Mouse (Mus musculus): ENCODE data around the gene Zfpm1. TPM values are rescaled to one million over a fixed set of nuclear protein-coding genes. Genes with fewer than 3 reads are reported as not detected.

The Zfpm1 gene
- polyA plus RNA-seq, 1 experiment = 32.1 TPM

- no peak overlapping the region for H3K4me3 ChIP-seq (ENCODE audit: insufficient read depth, low read length)
- no peaks in the 10 kb centered on the region for H3K4me1 ChIP-seq (ENCODE audit: control insufficient read depth, insufficient read depth, low read length)
- H3K27ac ChIP-seq (ENCODE audit: insufficient read depth, low read length) = no peak overlapping the region
- TF ChIP-seq CTCF (IDR thresholded peaks at IDR 0.05; ENCODE audit: extremely low read depth, insufficient read depth, low read length) = no peak
- no peak for TF ChIP-seq POLR2A (IDR thresholded peaks at IDR 0.05; ENCODE audit: extremely low read depth, insufficient read depth, low read length)
These were observed 22.1 kb downstream of the Zfpm1 start for GRCm38 (mm10) chr8:122304058-122304457.

GRCm38 (mm10) chr8:122306660-122307399 is 24.9 kb downstream of the Zfpm1 start:
- no peaks in the 10 kb centered on the region for H3K4me1 ChIP-seq (ENCODE audit: control insufficient read depth, insufficient read depth, low read length)
- TF ChIP-seq POLR2A (IDR thresholded peaks at IDR 0.05; ENCODE audit: extremely low read depth, insufficient read depth, low read length) (no peak), CTCF (IDR thresholded peaks at IDR 0.05; ENCODE audit: extremely low read depth, insufficient read depth, low read length) (no peak)
- no peak overlapping the region for H3K27ac ChIP-seq (ENCODE audit: insufficient read depth, low read length)
- H3K4me3 ChIP-seq (ENCODE audit: insufficient read depth, low read length) = no peak overlapping the region

- no peak overlapping the region for H3K4me3 ChIP-seq (ENCODE audit: insufficient read depth, low read length)
- TF ChIP-seq POLR2A (IDR thresholded peaks at IDR 0.05; ENCODE audit: extremely low read depth, insufficient read depth, low read length) (no peak), CTCF (IDR thresholded peaks at IDR 0.05; ENCODE audit: extremely low read depth, insufficient read depth, low read length) (no peak)
- no peaks in the 10 kb centered on the region for H3K4me1 ChIP-seq (ENCODE audit: control insufficient read depth, insufficient read depth, low read length)
- H3K27ac ChIP-seq (ENCODE audit: insufficient read depth, low read length) = no peak overlapping the region
These were observed 25.9 kb downstream of the Zfpm1 start for GRCm38 (mm10) chr8:122307836-122308235.

- Histone ChIP-seq H3K4me3 (ENCODE audit: insufficient read depth, low read length) (no peak overlapping the region), H3K27ac (ENCODE audit: insufficient read depth, low read length) (no peak overlapping the region), H3K4me1 (ENCODE audit: control insufficient read depth, insufficient read depth, low read length) (no peaks in the 10 kb centered on the region)
- TF ChIP-seq CTCF (IDR thresholded peaks at IDR 0.05; ENCODE audit: extremely low read depth, insufficient read depth, low read length) (no peak), POLR2A (IDR thresholded peaks at IDR 0.05; ENCODE audit: extremely low read depth, insufficient read depth, low read length) (no peak)
These were observed 27.3 kb downstream of the Zfpm1 start for GRCm38 (mm10) chr8:122309272-122309671.

GRCm38 (mm10) chr8:122311115-122311514 is 29.2 kb downstream of the Zfpm1 start:
- H3K4me3 ChIP-seq (ENCODE audit: insufficient read depth, low read length) = no peak overlapping the region
- no peak overlapping the region for H3K27ac ChIP-seq (ENCODE audit: insufficient read depth, low read length)
- no peaks in the 10 kb centered on the region for H3K4me1 ChIP-seq (ENCODE audit: control insufficient read depth, insufficient read depth, low read length)
- TF ChIP-seq POLR2A (IDR thresholded peaks at IDR 0.05; ENCODE audit: extremely low read depth, insufficient read depth, low read length) = no peak
- no peak for TF ChIP-seq CTCF (IDR thresholded peaks at IDR 0.05; ENCODE audit: extremely low read depth, insufficient read depth, low read length)

- Histone ChIP-seq H3K4me1 (ENCODE audit: control insufficient read depth, insufficient read depth, low read length) (no peaks in the 10 kb centered on the region), H3K27ac (ENCODE audit: insufficient read depth, low read length) (no peak overlapping the region), H3K4me3 (ENCODE audit: insufficient read depth, low read length) (no peak overlapping the region)
- TF ChIP-seq POLR2A (IDR thresholded peaks at IDR 0.05; ENCODE audit: extremely low read depth, insufficient read depth, low read length) = no peak
These were observed 30.6 kb downstream of the Zfpm1 start for GRCm38 (mm10) chr8:122312553-122312952.

GRCm38 (mm10) chr8:122313310-122313709 is 31.4 kb downstream of the Zfpm1 start:
- H3K27ac ChIP-seq (ENCODE audit: insufficient read depth, low read length) = no peak overlapping the region
- TF ChIP-seq POLR2A (IDR thresholded peaks at IDR 0.05; ENCODE audit: extremely low read depth, insufficient read depth, low read length) = no peak
- TF ChIP-seq CTCF (IDR thresholded peaks at IDR 0.05; ENCODE audit: extremely low read depth, insufficient read depth, low read length) = no peak
- H3K4me1 ChIP-seq (ENCODE audit: control insufficient read depth, insufficient read depth, low read length) = no peaks in the 10 kb centered on the region
- H3K4me3 ChIP-seq (ENCODE audit: insufficient read depth, low read length) = no peak overlapping the region

- Histone ChIP-seq H3K4me3 (ENCODE audit: insufficient read depth, low read length) (no peak overlapping the region), H3K4me1 (ENCODE audit: control insufficient read depth, insufficient read depth, low read length) (no peaks in the 10 kb centered on the region), H3K27ac (ENCODE audit: insufficient read depth, low read length) (peak overlapping the region; percentile 70; the same call in 1 of the 2 replicates)
- TF ChIP-seq CTCF (IDR thresholded peaks at IDR 0.05; ENCODE audit: extremely low read depth, insufficient read depth, low read length) = no peak
- no peak for TF ChIP-seq POLR2A (IDR thresholded peaks at IDR 0.05; ENCODE audit: extremely low read depth, insufficient read depth, low read length)
These were observed 33.1 kb downstream of the Zfpm1 start for GRCm38 (mm10) chr8:122314899-122315496.

GRCm38 (mm10) chr8:122316402-122316801 is 34.5 kb downstream of the Zfpm1 start:
- Histone ChIP-seq H3K4me1 (ENCODE audit: control insufficient read depth, insufficient read depth, low read length) (no peaks in the 10 kb centered on the region), H3K27ac (ENCODE audit: insufficient read depth, low read length) (no peak overlapping the region), H3K4me3 (ENCODE audit: insufficient read depth, low read length) (no peak overlapping the region)
- TF ChIP-seq POLR2A (IDR thresholded peaks at IDR 0.05; ENCODE audit: extremely low read depth, insufficient read depth, low read length) (no peak), CTCF (IDR thresholded peaks at IDR 0.05; ENCODE audit: extremely low read depth, insufficient read depth, low read length) (no peak)

- H3K4me3 ChIP-seq (ENCODE audit: insufficient read depth, low read length) = no peak overlapping the region
- no peaks in the 10 kb centered on the region for H3K4me1 ChIP-seq (ENCODE audit: control insufficient read depth, insufficient read depth, low read length)
- no peak for TF ChIP-seq CTCF (IDR thresholded peaks at IDR 0.05; ENCODE audit: extremely low read depth, insufficient read depth, low read length)
- TF ChIP-seq POLR2A (IDR thresholded peaks at IDR 0.05; ENCODE audit: extremely low read depth, insufficient read depth, low read length) = no peak
- H3K27ac ChIP-seq (ENCODE audit: insufficient read depth, low read length) = no peak overlapping the region
These were observed 36.1 kb downstream of the Zfpm1 start for GRCm38 (mm10) chr8:122317918-122318475.

Data from cortical plate, adult 2 months (tissue).